In genomic region chr10:54040261-54041165, GRCm38 (mm10) we compare ENCODE assay signal across 7 mouse cellular contexts. TPM values are rescaled to one million over a fixed set of nuclear protein-coding genes. Genes with fewer than 3 reads are reported as not detected.
DNase-seq lines count a peak whose midpoint lies in the region; ATAC-seq and TF ChIP-seq lines count a peak whose summit lies in the region.

No protein-coding gene starts in this region.

- 0 out of 2 replicates have a peak, but pooled peaks have one; percentile 27 for ATAC-seq in midbrain, postnatal 0 days (ENCODE audit: low FRiP score)
- ATAC-seq in midbrain, embryonic 13.5 days, result no peak

- no peak overlapping the region for H3K4me3 ChIP-seq in midbrain, postnatal 0 days (ENCODE audit: low read depth, low read length)
- H3K4me3 ChIP-seq in midbrain, embryonic 13.5 days (replicated peaks), result no peak overlapping the region
- peak overlapping the region; percentile 29 for H3K4me3 ChIP-seq in erythroblast, embryonic 14.5 days (replicated peaks)

- DNase-seq in midbrain, postnatal 0 days (ENCODE audit: low spot score), result no peak
- DNase-seq in left cerebral cortex, postnatal 10 days (ENCODE audit: extremely low spot score in 1 of 2, low spot score in 2 of 2), result peak; percentile 24 to 29
- DNase-seq in monocyte, adult 2 months (ENCODE audit: low read depth in 1 of 2, low spot score in 2 of 2), result peak; percentile 24 to 37
- DNase-seq in thymus, postnatal 10 days (ENCODE audit: low spot score in 2 of 2), result peak; percentile 42 to 48
- no peak for DNase-seq in MN1 (ENCODE audit: low spot score)

- H3K27ac ChIP-seq in midbrain, postnatal 0 days (ENCODE audit: low read depth, low read length), result no peak overlapping the region
- no peak overlapping the region for H3K27ac ChIP-seq in midbrain, embryonic 13.5 days

- H3K36me3 ChIP-seq in midbrain, postnatal 0 days (ENCODE audit: insufficient read depth, low read length), result no peaks in the 10 kb centered on the region
- no peaks in the 10 kb centered on the region for H3K36me3 ChIP-seq in midbrain, embryonic 13.5 days
- H3K36me3 ChIP-seq in erythroblast, embryonic 14.5 days (ENCODE audit: control insufficient read depth), result peaks cover 56% of the 10 kb centered on the region

- no peaks in the 10 kb centered on the region for H3K27me3 ChIP-seq in midbrain, postnatal 0 days (ENCODE audit: insufficient read depth, low read length)
- H3K27me3 ChIP-seq in midbrain, embryonic 13.5 days, result no peaks in the 10 kb centered on the region
- H3K27me3 ChIP-seq in erythroblast, embryonic 14.5 days (ENCODE audit: control insufficient read depth), result no peaks in the 10 kb centered on the region

- H3K9ac ChIP-seq in midbrain, postnatal 0 days (replicated peaks; ENCODE audit: low read length, poor library complexity, severe bottlenecking), result no peak overlapping the region
- H3K9ac ChIP-seq in midbrain, embryonic 13.5 days (replicated peaks), result no peak overlapping the region

- 85% methylated on average over 11 of the region's 11 CpGs for WGBS in midbrain, postnatal 0 days
- 91% methylated on average over 11 of the region's 11 CpGs for WGBS in midbrain, embryonic 13.5 days

- H3K9me3 ChIP-seq in midbrain, postnatal 0 days (ENCODE audit: low read length), result no peaks in the 10 kb centered on the region
- no peaks in the 10 kb centered on the region for H3K9me3 ChIP-seq in midbrain, embryonic 13.5 days
- H3K9me3 ChIP-seq in erythroblast, embryonic 14.5 days (ENCODE audit: control insufficient read depth, low read length), result no peaks in the 10 kb centered on the region

- no peaks in the 10 kb centered on the region for H3K4me1 ChIP-seq in midbrain, postnatal 0 days (ENCODE audit: insufficient read depth, low read length)
- H3K4me1 ChIP-seq in midbrain, embryonic 13.5 days (replicated peaks), result no peaks in the 10 kb centered on the region
- peaks cover 89% of the 10 kb centered on the region for H3K4me1 ChIP-seq in erythroblast, embryonic 14.5 days (ENCODE audit: control insufficient read depth)

- no peak overlapping the region for H3K4me2 ChIP-seq in midbrain, postnatal 0 days (ENCODE audit: low read depth, low read length, poor library complexity, severe bottlenecking)
- no peak overlapping the region for H3K4me2 ChIP-seq in midbrain, embryonic 13.5 days (replicated peaks)

- intact Hi-C loops in left cerebral cortex, postnatal 10 days (cut with DNase I), result no loop called here

- TF ChIP-seq CTCF in midbrain, postnatal 0 days (IDR thresholded peaks at IDR 0.05), result no peak

RNA-seq across cellular contexts. Expression of gene Man1a, which starts 35.9 kb away (rescaled TPM):
- total RNA-seq in midbrain, postnatal 0 days (2014; rRNA removed), result 19.3 and 25.1 TPM in 2 replicates
- 3.7 and 4.2 TPM in 2 replicates for polyA plus RNA-seq in midbrain, postnatal 0 days (2015; fragmentation: Nextera tagmentation; extraction: Ambion mirVana)
- 2.2 and 2.8 TPM in 2 replicates for polyA plus RNA-seq in midbrain, embryonic 13.5 days (2015; fragmentation: Nextera tagmentation; extraction: Ambion mirVana)
- polyA plus RNA-seq in erythroblast, embryonic 14.5 days (2012), result 3.1 and 4.1 TPM in 2 replicates
- 10 to 100 TPM; 21.7 to 23.8 TPM for total RNA-seq in left cerebral cortex, postnatal 10 days (2021)

Comparison
In these comparisons a context has a peak if more than half of its experiments do, and no peak if none do; other contexts are left out.
1. DNase-seq: peak in left cerebral cortex, postnatal 10 days (2 of 2), monocyte, adult 2 months (2 of 2) and thymus, postnatal 10 days (2 of 2); none in midbrain, postnatal 0 days (single experiment) and MN1 (single experiment).